Mouse (Mus musculus) CH12.LX (cell line): ENCODE data around the gene Cd3d. TPM values are rescaled to one million over a fixed set of nuclear protein-coding genes. Genes with fewer than 3 reads are reported as not detected.
A peak's percentile ranks its signal among the peaks of the same experiment; 100 is the strongest.
"Not testable (repeated sequence)": the region's sequence is repeated elsewhere in the genome, so short reads cannot be mapped to it uniquely, and the experiment has no call there.

Experiments used
- DNase-seq: peaks from one replicate; pipeline ENCODE4 v3.0.0-alpha.2; 2013; ENCODE audit errors: extremely low read depth
- H3K27ac ChIP-seq: 2 replicates; pipeline ENCODE4 v1.5.1; 2012; ENCODE audit warnings: low read depth, mild to moderate bottlenecking, control low read depth, moderate library complexity; ENCODE audit not compliant: insufficient read depth
- H3K27me3 ChIP-seq: replicated peaks from 2 replicates; pipeline ENCODE3; 2012; ENCODE audit warnings: inconsistent platforms
- H3K36me3 ChIP-seq, 2 experiments: replicated peaks in 1 of 2; 2 replicates each; pipeline versions ENCODE3 to v1.6.1; 2012; ENCODE audit warnings: inconsistent platforms in 1 of 2, low read length in 1 of 2, mild to moderate bottlenecking in 1 of 2, mixed read lengths in 1 of 2, moderate library complexity in 1 of 2; ENCODE audit not compliant: control insufficient read depth in 1 of 2, insufficient read depth in 1 of 2
- H3K4me1 ChIP-seq, 2 experiments: 2 replicates each; pipeline ENCODE4 v1.6.1; 2012; ENCODE audit warnings: inconsistent platforms in 1 of 2, moderate library complexity in 1 of 2; ENCODE audit not compliant: insufficient read depth in 2 of 2, control insufficient read depth in 1 of 2
- H3K4me2 ChIP-seq: 2 replicates; pipeline ENCODE4 v1.6.1; 2012; ENCODE audit warnings: low read depth, mild to moderate bottlenecking, control low read depth; ENCODE audit not compliant: poor library complexity, insufficient read depth, severe bottlenecking
- H3K4me3 ChIP-seq, 3 experiments: fragments of 150-350 bp in 1 of 3; sonication (generic) in 1 of 3; replicated peaks in 1 of 3; 2 replicates each; pipeline versions ENCODE3 to v1.5.1; 2011 to 2012; ENCODE audit warnings: low read depth in 2 of 3, low read length in 2 of 3, mild to moderate bottlenecking in 2 of 3, moderate library complexity in 2 of 3, control low read depth in 1 of 3, improper control_type of control experiment in 1 of 3, inconsistent platforms in 1 of 3, mixed read lengths in 1 of 3; ENCODE audit not compliant: poor library complexity in 1 of 3
- H3K79me2 ChIP-seq: replicated peaks from 2 replicates; pipeline ENCODE4 v1.6.1; 2012; ENCODE audit warnings: mild to moderate bottlenecking, moderate library complexity; ENCODE audit not compliant: control insufficient read depth, poor library complexity, insufficient read depth, severe bottlenecking; ENCODE audit errors: extremely low read depth
- H3K9ac ChIP-seq: 2 replicates; pipeline ENCODE4 v1.6.1; 2012; ENCODE audit warnings: low read depth, mild to moderate bottlenecking, control low read depth, moderate library complexity; ENCODE audit not compliant: insufficient read depth
- H3K9me3 ChIP-seq: replicated peaks from 2 replicates; pipeline ENCODE3; 2012; ENCODE audit warnings: low read length, inconsistent platforms, mixed read lengths
- CHD1 ChIP-seq: IDR thresholded peaks from 2 replicates; pipeline ENCODE4 v1.6.1; 2012; ENCODE audit warnings: low read depth, low read length, improper control_type of control experiment, inconsistent platforms
- CHD2 ChIP-seq: IDR thresholded peaks from 2 replicates; pipeline ENCODE4 v1.6.1; 2011; ENCODE audit warnings: low read length, improper control_type of control experiment
- CTCF ChIP-seq, 2 experiments: IDR thresholded peaks in 1 of 2; conservative IDR thresholded peaks in 1 of 2; 2 replicates each; pipeline ENCODE4 v1.5.1; 2011 to 2012; ENCODE audit warnings: low read depth in 2 of 2, low read length in 2 of 2, improper control_type of control experiment in 1 of 2, inconsistent platforms in 1 of 2, mild to moderate bottlenecking in 1 of 2, moderate library complexity in 1 of 2
- EP300 ChIP-seq: IDR thresholded peaks from 2 replicates; pipeline ENCODE4 v1.6.1; 2011; ENCODE audit warnings: low read length, improper control_type of control experiment
- ETS1 ChIP-seq: conservative IDR thresholded peaks from 2 replicates; pipeline ENCODE4 v1.6.1; 2012; ENCODE audit warnings: low read depth, mild to moderate bottlenecking, inconsistent platforms, low read length, improper control_type of control experiment, moderate library complexity
- GABPA ChIP-seq: IDR thresholded peaks from 2 replicates; pipeline ENCODE4 v1.6.1; 2012; ENCODE audit warnings: low read depth, low read length, improper control_type of control experiment, inconsistent platforms; ENCODE audit not compliant: insufficient replicate concordance
- JUN ChIP-seq: IDR thresholded peaks from 2 replicates; pipeline ENCODE4 v1.6.1; 2011; ENCODE audit warnings: low read depth, mild to moderate bottlenecking, low read length, improper control_type of control experiment, moderate library complexity; ENCODE audit not compliant: insufficient read depth
- MAFK ChIP-seq: IDR thresholded peaks from 2 replicates; pipeline ENCODE4 v1.6.1; 2011; ENCODE audit warnings: low read length, improper control_type of control experiment; ENCODE audit not compliant: insufficient replicate concordance
- MAZ ChIP-seq: IDR thresholded peaks from 2 replicates; pipeline ENCODE4 v1.6.1; 2012; ENCODE audit warnings: low read depth, mild to moderate bottlenecking, inconsistent platforms, low read length, improper control_type of control experiment, moderate library complexity
- MEF2A ChIP-seq: IDR thresholded peaks from 2 replicates; pipeline ENCODE4 v1.6.1; 2014; ENCODE audit warnings: low read depth, mild to moderate bottlenecking, inconsistent platforms, low read length, improper control_type of control experiment, borderline replicate concordance
- MYC ChIP-seq: IDR thresholded peaks from 2 replicates; pipeline ENCODE4 v1.6.1; 2011; ENCODE audit warnings: low read depth, mild to moderate bottlenecking, improper control_type of control experiment, low read length
- NELFE ChIP-seq: IDR thresholded peaks from 2 replicates; pipeline ENCODE4 v1.6.1; 2011; ENCODE audit warnings: low read depth, low read length, improper control_type of control experiment
- NRF1 ChIP-seq: IDR thresholded peaks from 2 replicates; pipeline ENCODE4 v1.6.1; 2014; ENCODE audit warnings: low read depth, mild to moderate bottlenecking, inconsistent platforms, low read length, improper control_type of control experiment, moderate library complexity
- POLR2AphosphoS2 ChIP-seq: IDR thresholded peaks from 2 replicates; pipeline ENCODE4 v1.6.1; 2011; ENCODE audit warnings: low read depth, low read length, improper control_type of control experiment
- RAD21 ChIP-seq: IDR thresholded peaks from 2 replicates; pipeline ENCODE4 v1.6.1; 2011; ENCODE audit warnings: low read depth, mild to moderate bottlenecking, low read length, improper control_type of control experiment, moderate library complexity
- RCOR1 ChIP-seq: conservative IDR thresholded peaks from 2 replicates; pipeline ENCODE4 v1.6.1; 2012; ENCODE audit warnings: low read depth, mild to moderate bottlenecking, inconsistent platforms, low read length, improper control_type of control experiment
- SIN3A ChIP-seq: IDR thresholded peaks from 2 replicates; pipeline ENCODE4 v1.6.1; 2012; ENCODE audit warnings: low read length, improper control_type of control experiment, inconsistent platforms
- SMC3 ChIP-seq: IDR thresholded peaks from 2 replicates; pipeline ENCODE4 v1.6.1; 2011; ENCODE audit warnings: low read depth, low read length, improper control_type of control experiment
- TCF12 ChIP-seq: IDR thresholded peaks from 2 replicates; pipeline ENCODE4 v1.6.1; 2014; ENCODE audit warnings: low read depth, mild to moderate bottlenecking, inconsistent platforms, low read length, improper control_type of control experiment
- USF1 ChIP-seq: IDR thresholded peaks from 2 replicates; pipeline ENCODE4 v1.6.1; 2014; ENCODE audit warnings: low read depth, mild to moderate bottlenecking, inconsistent platforms, low read length, improper control_type of control experiment
- ZC3H11A ChIP-seq: IDR thresholded peaks from 2 replicates; pipeline ENCODE4 v1.6.1; 2012; ENCODE audit warnings: low read depth, mild to moderate bottlenecking, inconsistent platforms, low read length, improper control_type of control experiment
- ZNF384 ChIP-seq: IDR thresholded peaks from 2 replicates; pipeline ENCODE4 v1.6.1; 2012; ENCODE audit warnings: low read depth, low read length, improper control_type of control experiment, inconsistent platforms
- dilution Hi-C: fragments of 300-500 bp; cut with MboI; formaldehyde crosslinking; loops from 2 replicates; pipeline ENCODE4 v1.14.3; 2020; ENCODE audit warnings: low sequenced_read_pairs; ENCODE audit not compliant: extremely low pct_unique_long_range_greater_than_20kb, extremely low pct_ligation_motif_present
- in situ Hi-C: fragments of 300-500 bp; cut with MboI; formaldehyde crosslinking; loops from 3 replicates; pipeline ENCODE4 v1.14.3; 2019; ENCODE audit warnings: low sequenced_read_pairs, low pct_ligation_motif_present, low pct_unique_long_range_greater_than_20kb, mixed read lengths
- polyA plus RNA-seq: library from polyadenylated mRNA; unstranded; fragments of >175 nt; gene quantifications from 2 replicates; pipeline ENCODE4 v1.2.1, GENCODE M21; 2012; ENCODE audit warnings: low read depth; ENCODE audit not compliant: insufficient read length
- total RNA-seq, 2 experiments: library from RNA; depleted of rRNA; stranded (reverse); fragments of 300-350 nt in 1 of 2; fragments of >200 nt in 1 of 2; gene quantifications; 2 replicates each; pipeline ENCODE4 v1.2.3; 2012 to 2014

Gene Cd3d
- total and polyA plus RNA-seq, 3 experiments: 0.27 to 5.5 (median 2.6) TPM

- TF ChIP-seq RAD21: peak; percentile 80
- no peak for TF ChIP-seq NRF1
- TF ChIP-seq SMC3: peak; percentile 77
- 0 out of 2 replicates have a peak, but pooled peaks have one; percentile 16 for TF ChIP-seq EP300
- TF ChIP-seq POLR2AphosphoS2: peak; percentile 56; the same call in 1 of the 2 replicates
- TF ChIP-seq TCF12: peak; percentile 33; the same call in 1 of the 2 replicates
- TF ChIP-seq CHD2: no peak
- TF ChIP-seq NELFE: no peak; the same call in 1 of the 2 replicates
- TF ChIP-seq USF1: no peak
- TF ChIP-seq ETS1: peak; percentile 65
- peak; percentile 97 for TF ChIP-seq MAFK
- no peak for TF ChIP-seq GABPA
- TF ChIP-seq RCOR1: no peak
- peak; percentile 77 to 86 for TF ChIP-seq CTCF (conservative IDR thresholded peaks at IDR 0.05 in 1 of 2, IDR thresholded peaks at IDR 0.05 in 1 of 2; ENCODE audit: low read depth in 2 of 2, low read length in 2 of 2)
- TF ChIP-seq MAZ: no peak
- no peak for TF ChIP-seq SIN3A
Observed at GRCm38 (mm10) chr9:44966815-44967242, 14.8 kb upstream of the Cd3d start (continued).

GRCm38 (mm10) chr9:44967763-44968162 is 13.8 kb upstream of the Cd3d start:
- dilution Hi-C loops, H3K9me3 ChIP-seq, DNase-seq, H3K36me3 ChIP-seq, H3K27me3 ChIP-seq, H3K4me2 ChIP-seq, H3K27ac ChIP-seq, H3K9ac ChIP-seq, H3K4me3 ChIP-seq, in situ Hi-C loops: not testable (repeated sequence)
- Histone ChIP-seq H3K4me1 (peaks cover 0 to 26% of the 10 kb centered on the region in 2 experiments; a peak in 2 of 4 replicates), H3K79me2 (peaks cover 22% of the 10 kb centered on the region)

GRCm38 (mm10) chr9:44969450-44969849 is 12.1 kb upstream of the Cd3d start:
- DNase-seq: no peak
- no peaks in the 10 kb centered on the region for H3K36me3 ChIP-seq
- in situ Hi-C loops: no loop called here
- H3K4me2 ChIP-seq: no peak overlapping the region
- H3K9me3 ChIP-seq: no peaks in the 10 kb centered on the region
- H3K9ac ChIP-seq: no peak overlapping the region
- TF ChIP-seq TCF12: no peak
- no peak for TF ChIP-seq MEF2A
- peak; percentile 58 for TF ChIP-seq ZNF384
- TF ChIP-seq ZC3H11A: peak; percentile 23; the same call in 1 of the 2 replicates
- TF ChIP-seq CTCF (conservative IDR thresholded peaks at IDR 0.05 in 1 of 2, IDR thresholded peaks at IDR 0.05 in 1 of 2; ENCODE audit: low read depth in 2 of 2, low read length in 2 of 2): peak; percentile 13 to 71; a peak in 2 of 4 replicates
- TF ChIP-seq CHD1: no peak
- no peak for TF ChIP-seq MYC
- TF ChIP-seq JUN: no peak
- no peak for TF ChIP-seq MAFK
- peak; percentile 71 for TF ChIP-seq SMC3
- TF ChIP-seq RAD21: peak; percentile 65
- TF ChIP-seq, all 38 proteins: peak for 5
- Histone ChIP-seq H3K27ac (no peak overlapping the region), H3K4me3 (no peak overlapping the region), H3K27me3 (peaks cover 16% of the 10 kb centered on the region), H3K4me1 (peaks cover 0 to 12% of the 10 kb centered on the region in 2 experiments; a peak in 2 of 4 replicates), H3K79me2 (peaks cover 9% of the 10 kb centered on the region)
- dilution Hi-C loops: no loop called here
